Mouse (Mus musculus) olfactory bulb, adult 2 months (tissue): Measurements from ENCODE around the gene Zfp748. TPM values are rescaled to one million over a fixed set of nuclear protein-coding genes. Genes with fewer than 3 reads are reported as not detected.

Experiments used
- H3K27ac ChIP-seq: fragments of 200-500 bp; 2 replicates; pipeline ENCODE4 v1.5.1; 2012; ENCODE audit warnings: low read depth, low read length; ENCODE audit not compliant: insufficient read depth
- H3K4me1 ChIP-seq: fragments of 200-500 bp; 2 replicates; pipeline ENCODE4 v1.6.1; 2012; ENCODE audit warnings: low read length; ENCODE audit not compliant: control insufficient read depth, insufficient read depth
- H3K4me3 ChIP-seq: fragments of 200-500 bp; 2 replicates; pipeline ENCODE4 v1.5.1; 2012; ENCODE audit warnings: mild to moderate bottlenecking, low read depth, low read length, moderate library complexity; ENCODE audit not compliant: insufficient read depth
- CTCF ChIP-seq: fragments of 200-500 bp; IDR thresholded peaks from 2 replicates; pipeline ENCODE4 v1.5.1; 2012; ENCODE audit warnings: low read depth, mild to moderate bottlenecking, low read length, moderate library complexity; ENCODE audit not compliant: insufficient read depth
- POLR2A ChIP-seq: fragments of 200-500 bp; IDR thresholded peaks from 2 replicates; pipeline ENCODE4 v1.6.1; 2012; ENCODE audit warnings: mild to moderate bottlenecking, low read depth, low read length, moderate library complexity; ENCODE audit not compliant: insufficient read depth
- WGBS: fragments of 180-500 bp; shearing (Covaris S2); methylation state at CpG from one replicate; pipeline ENCODE4 v1.1.7; 2018; 5-methylcytosine and 5-hydroxymethylcytosine counted together
- polyA plus RNA-seq: library from polyadenylated mRNA; stranded (reverse); fragments of >200 nt; gene quantifications from 2 replicates; pipeline ENCODE4 v1.2.4, GENCODE M21; 2012; ENCODE audit warnings: low replicate concordance; ENCODE audit not compliant: missing spikeins, insufficient read depth, insufficient read length

Gene Zfp748
- polyA plus RNA-seq, result not detected in 2 replicates

DNA sequence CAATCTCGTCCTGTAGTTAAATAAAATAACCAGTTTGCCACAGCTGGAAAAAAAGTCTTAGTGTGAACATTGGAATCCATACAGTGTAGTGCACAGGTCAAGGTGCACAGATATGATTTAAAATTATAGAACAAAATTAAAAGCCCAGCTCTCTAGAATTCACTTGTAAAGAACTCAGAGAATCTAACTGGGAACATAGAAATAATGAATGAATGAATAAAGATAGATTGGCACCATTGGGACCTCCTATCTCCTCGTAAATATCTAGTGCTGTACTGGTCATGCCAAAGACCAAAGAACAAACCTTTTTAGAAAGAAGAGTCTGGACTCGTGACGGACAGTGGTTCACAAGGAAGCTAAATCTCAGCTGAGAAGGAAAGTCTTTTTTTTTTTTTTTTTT lies at the start of gene Zfp748:
Gene Zfp748 (minus strand): TSS at position 101 of the 400 bp plus-strand sequence.
- H3K4me3 ChIP-seq, result peak within 1 kb of the TSS; percentile 91
- H3K4me1 ChIP-seq, result no peaks in the 10 kb centered on the region
- peak within 1 kb of the TSS; percentile 62; the same call in 1 of the 2 replicates for H3K27ac ChIP-seq
- WGBS, result 63% methylated on average over 4 of the region's 4 CpGs
- TF ChIP-seq POLR2A (no peak), CTCF (no peak)

DNA sequence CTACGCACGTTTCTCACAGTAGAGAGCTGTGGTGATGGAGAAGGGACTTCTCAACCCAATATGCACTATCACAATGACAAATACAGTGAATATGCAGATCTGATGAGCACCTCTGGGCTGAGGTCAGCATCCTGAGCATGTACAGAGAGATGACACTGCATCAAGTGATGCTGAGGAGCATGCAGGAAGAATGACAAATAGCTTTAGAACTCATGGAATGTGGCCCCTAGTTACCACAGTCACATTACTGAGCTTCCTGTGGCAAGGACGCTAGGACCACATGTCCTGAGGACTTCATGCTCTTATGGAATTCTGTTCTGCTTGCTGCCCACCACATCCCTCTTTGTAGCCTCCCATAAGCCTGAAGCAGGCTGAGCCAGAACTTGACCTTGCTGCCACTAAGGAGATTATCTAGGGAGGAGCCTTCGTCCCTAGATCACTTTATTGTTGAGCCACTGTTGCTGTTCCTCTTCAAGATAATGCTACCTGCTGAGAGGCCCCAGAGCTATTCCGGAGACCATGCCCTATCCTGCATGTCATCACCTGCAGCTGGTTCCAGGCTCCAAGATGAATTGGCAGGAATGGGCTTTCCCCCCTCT lies 19.1 kb upstream of the Zfp748 start:
- WGBS, result 77% methylated on average over 5 of the region's 5 CpGs
- H3K4me1 ChIP-seq, result no peaks in the 10 kb centered on the region
- H3K4me3 ChIP-seq, result no peak overlapping the region
- H3K27ac ChIP-seq, result no peak overlapping the region
- TF ChIP-seq POLR2A, result no peak

- H3K4me3 ChIP-seq, result peak overlapping the region; percentile 91
- TF ChIP-seq POLR2A (0 out of 2 replicates have a peak, but pooled peaks have one; percentile 50), CTCF (no peak)
- H3K27ac ChIP-seq, result peak overlapping the region; percentile 62; the same call in 1 of the 2 replicates
- under 1% methylated on average over 44 of the region's 44 CpGs for WGBS
- no peaks in the 10 kb centered on the region for H3K4me1 ChIP-seq
Observed at GRCm38 (mm10) chr13:67552505-67553346, 904 bp downstream of the Zfp748 start.

GRCm38 (mm10) chr13:67545941-67546340 lies 7.7 kb downstream of the Zfp748 start:
- 81% methylated on average over 1 of the region's 1 CpGs for WGBS
- Histone ChIP-seq H3K4me1 (no peaks in the 10 kb centered on the region), H3K27ac (no peak overlapping the region), H3K4me3 (no peak overlapping the region)
- TF ChIP-seq POLR2A (no peak), CTCF (no peak)

- WGBS, result 74% methylated on average over 3 of the region's 3 CpGs
- Histone ChIP-seq H3K27ac (no peak overlapping the region), H3K4me1 (no peaks in the 10 kb centered on the region), H3K4me3 (no peak overlapping the region)
- TF ChIP-seq CTCF, result no peak
- no peak for TF ChIP-seq POLR2A
Observed at GRCm38 (mm10) chr13:67527049-67527730, 26.4 kb downstream of the Zfp748 start.

GRCm38 (mm10) chr13:67525753-67526410 lies 27.7 kb downstream of the Zfp748 start, which contains the start of the genes Gm26965 and Zfp87:
Gm26965 (minus strand) TSS chr13:67526151.
Zfp87 (minus strand) TSS chr13:67526177.
- H3K4me1 ChIP-seq, result no peaks in the 10 kb centered on the region
- WGBS, result under 1% methylated on average over 27 of the region's 27 CpGs
- H3K27ac ChIP-seq, result no peak within 1 kb of the TSS
- TF ChIP-seq POLR2A (peak; percentile 68), CTCF (no peak)
- peak within 1 kb of the TSS; percentile 78 for H3K4me3 ChIP-seq

DNA sequence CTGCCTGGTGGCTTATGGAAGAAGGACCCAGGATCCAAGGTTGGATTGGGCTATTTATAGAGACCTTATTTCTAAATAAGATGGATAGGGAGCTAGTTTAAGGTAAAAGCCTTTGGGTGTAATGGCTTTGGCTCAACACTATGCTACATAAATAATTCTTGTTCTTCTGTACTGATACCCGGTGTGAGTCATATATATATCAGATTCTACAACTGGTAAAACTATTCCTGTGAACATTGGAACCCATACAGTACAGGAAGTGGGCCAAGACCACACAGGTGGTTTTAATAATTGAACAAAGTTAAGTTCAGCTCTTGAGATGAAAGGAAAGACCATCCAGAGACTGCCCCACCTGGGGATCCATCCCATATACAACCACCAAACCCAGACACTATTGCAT lies 52.7 kb downstream of the Zfp748 start:
- no peak for TF ChIP-seq POLR2A
- no peak for TF ChIP-seq CTCF
- WGBS, result 80% methylated on average over 1 of the region's 1 CpGs
- Histone ChIP-seq H3K4me1 (peaks cover 6% of the 10 kb centered on the region), H3K4me3 (no peak overlapping the region), H3K27ac (no peak overlapping the region)

GRCm38 (mm10) chr13:67500084-67500719 lies 53.4 kb downstream of the Zfp748 start, which contains the start of gene Zfp58:
Zfp58 (minus strand) TSS chr13:67500555.
- Histone ChIP-seq H3K4me3 (peak within 1 kb of the TSS; percentile 85), H3K4me1 (peaks cover 6% of the 10 kb centered on the region), H3K27ac (no peak within 1 kb of the TSS)
- WGBS, result under 1% methylated on average over 22 of the region's 22 CpGs
- TF ChIP-seq POLR2A (0 out of 2 replicates have a peak, but pooled peaks have one; percentile 24), CTCF (no peak)
